Mouse (Mus musculus) spleen, postnatal 36 days (tissue): ENCODE results near the gene Hist1h3f.
"Not testable (repeated sequence)": the region's sequence is repeated elsewhere in the genome, so short reads cannot be mapped to it uniquely, and the experiment has no call there.

ENCODE experiments used
- DNase-seq, 2 experiments: peaks; one replicate each; pipeline ENCODE4 v3.0.0; 2022; ENCODE audit warnings: low spot score in 2 of 2, mixed read lengths in 1 of 2

The Hist1h3f gene

GRCm38 (mm10) chr13:23562699-23563462, 19.0 kb downstream of the Hist1h3f start:
- peak; percentile 27 to 54 for DNase-seq

GRCm38 (mm10) chr13:23564482-23564881, 20.6 kb downstream of the Hist1h3f start:
- DNase-seq, result no peak

DNA sequence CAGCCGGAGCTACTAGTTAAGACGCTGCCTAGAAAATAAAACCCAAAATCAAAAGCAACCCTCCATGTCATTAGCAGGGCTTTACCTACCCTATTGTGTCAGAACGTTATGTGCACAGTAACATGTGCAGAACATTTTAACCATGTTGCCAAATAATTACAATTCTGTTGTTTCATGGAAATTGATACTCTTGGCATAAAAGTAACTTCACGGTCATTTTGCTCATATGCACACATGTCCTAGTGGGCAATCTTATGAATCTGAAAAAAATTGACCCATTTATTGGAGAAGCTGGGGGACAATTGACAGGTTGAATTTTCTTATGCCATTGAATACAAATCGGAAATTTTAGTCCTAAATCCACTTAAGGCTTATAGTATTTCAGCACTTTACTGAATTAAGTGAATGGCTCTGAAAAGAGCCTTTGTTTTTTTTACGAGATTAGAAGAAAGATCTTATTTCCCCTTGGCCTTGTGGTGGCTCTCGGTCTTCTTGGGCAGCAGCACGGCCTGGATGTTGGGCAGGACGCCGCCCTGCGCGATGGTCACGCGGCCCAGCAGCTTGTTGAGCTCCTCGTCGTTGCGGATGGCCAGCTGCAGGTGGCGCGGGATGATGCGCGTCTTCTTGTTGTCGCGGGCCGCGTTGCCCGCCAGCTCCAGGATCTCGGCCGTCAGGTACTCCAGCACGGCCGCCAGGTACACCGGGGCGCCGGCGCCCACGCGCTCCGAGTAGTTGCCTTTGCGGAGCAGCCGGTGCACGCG, 26.6 kb downstream of the Hist1h3f start:
- not testable (repeated sequence) for DNase-seq

DNA sequence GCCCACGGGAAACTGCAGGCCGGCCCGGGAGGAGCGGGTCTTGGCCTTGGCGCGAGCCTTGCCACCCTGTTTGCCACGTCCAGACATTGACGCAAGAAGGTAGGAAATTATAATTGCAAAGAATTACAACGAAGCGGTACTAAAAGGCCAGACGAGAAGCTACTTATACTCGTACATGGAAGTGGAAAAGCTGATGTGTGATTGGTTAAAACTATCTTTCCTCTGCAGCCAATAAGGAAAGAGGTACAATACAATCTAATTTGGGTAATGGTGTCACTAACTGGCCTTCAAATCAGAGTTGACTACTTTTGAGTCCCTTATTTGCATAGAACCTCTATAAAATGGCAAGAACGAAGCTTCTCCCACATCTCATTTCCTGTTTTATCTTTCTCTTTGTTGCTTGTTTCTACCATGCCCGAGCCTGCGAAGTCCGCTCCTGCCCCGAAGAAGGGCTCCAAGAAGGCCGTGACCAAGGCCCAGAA, 27.2 kb downstream of the Hist1h3f start, which contains the start of the genes Hist1h2ae and Hist1h2bg:
Gene Hist1h2ae (minus strand): TSS at position 199 of the 482 bp plus-strand sequence.
Gene Hist1h2bg (plus strand): TSS at position 375 of the 482 bp plus-strand sequence.
- peak; percentile 80 to 88 for DNase-seq

DNA sequence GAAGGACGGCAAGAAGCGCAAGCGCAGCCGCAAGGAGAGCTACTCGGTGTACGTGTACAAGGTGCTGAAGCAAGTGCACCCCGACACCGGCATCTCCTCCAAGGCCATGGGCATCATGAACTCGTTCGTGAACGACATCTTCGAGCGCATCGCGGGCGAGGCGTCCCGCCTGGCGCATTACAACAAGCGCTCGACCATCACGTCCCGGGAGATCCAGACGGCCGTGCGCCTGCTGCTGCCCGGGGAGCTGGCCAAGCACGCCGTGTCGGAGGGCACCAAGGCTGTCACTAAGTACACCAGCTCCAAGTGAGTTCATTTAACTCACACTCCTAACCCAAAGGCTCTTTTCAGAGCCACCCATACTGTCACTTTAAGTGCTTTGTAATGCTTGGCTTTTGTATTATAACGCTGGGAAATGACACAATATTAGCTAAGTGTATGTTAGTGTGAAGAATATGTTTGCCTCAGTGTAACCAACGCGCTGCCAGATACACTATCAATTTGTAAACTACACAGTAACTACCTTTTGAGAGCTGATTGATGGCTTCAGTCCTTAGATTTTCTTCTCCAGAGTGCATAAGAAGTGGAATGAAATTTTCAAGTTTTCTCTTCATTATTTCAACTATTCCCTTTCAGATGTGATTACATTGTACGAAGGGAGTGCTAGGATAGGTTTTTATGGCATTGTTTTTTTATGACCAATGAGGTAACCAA, 27.8 kb downstream of the Hist1h3f start:
- DNase-seq, result not testable (repeated sequence)

DNA sequence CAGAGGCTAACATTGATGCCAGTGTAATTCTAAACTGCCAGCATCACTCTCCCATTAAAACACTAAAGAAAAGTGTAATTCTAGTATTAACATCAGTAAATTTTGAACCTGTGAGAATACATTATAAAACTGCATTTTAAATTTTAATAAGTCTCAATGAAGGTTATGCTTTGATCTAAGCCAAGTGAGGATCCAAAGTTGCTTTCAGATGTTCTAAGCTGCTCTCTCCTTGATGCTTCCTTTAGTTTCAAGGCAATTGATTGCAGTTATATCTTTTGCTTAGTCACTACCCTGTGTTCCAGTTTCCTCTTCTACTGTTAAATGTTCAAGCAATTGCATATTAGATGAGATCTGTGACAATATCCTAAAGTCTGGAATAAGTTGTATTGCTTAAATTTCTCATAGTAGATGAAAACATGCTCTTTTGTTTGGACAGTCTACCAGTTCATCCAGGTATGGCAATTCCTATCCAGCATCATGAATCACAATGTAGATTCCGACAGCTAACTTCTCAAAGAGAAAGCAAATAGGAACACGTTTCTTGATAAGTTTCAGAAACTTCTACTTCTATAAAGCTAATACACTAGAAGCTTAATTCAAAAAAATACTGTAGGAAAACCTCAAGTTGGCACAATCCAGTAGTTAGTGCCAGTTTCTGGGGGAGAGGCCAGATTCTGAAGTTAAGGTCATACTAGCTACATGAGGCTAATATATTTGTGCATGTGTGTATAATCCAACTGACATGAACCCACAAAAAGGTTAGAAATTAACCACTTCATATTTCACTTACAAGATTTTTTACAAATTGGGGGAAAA, 28.6 kb downstream of the Hist1h3f start:
- no peak for DNase-seq

DNA sequence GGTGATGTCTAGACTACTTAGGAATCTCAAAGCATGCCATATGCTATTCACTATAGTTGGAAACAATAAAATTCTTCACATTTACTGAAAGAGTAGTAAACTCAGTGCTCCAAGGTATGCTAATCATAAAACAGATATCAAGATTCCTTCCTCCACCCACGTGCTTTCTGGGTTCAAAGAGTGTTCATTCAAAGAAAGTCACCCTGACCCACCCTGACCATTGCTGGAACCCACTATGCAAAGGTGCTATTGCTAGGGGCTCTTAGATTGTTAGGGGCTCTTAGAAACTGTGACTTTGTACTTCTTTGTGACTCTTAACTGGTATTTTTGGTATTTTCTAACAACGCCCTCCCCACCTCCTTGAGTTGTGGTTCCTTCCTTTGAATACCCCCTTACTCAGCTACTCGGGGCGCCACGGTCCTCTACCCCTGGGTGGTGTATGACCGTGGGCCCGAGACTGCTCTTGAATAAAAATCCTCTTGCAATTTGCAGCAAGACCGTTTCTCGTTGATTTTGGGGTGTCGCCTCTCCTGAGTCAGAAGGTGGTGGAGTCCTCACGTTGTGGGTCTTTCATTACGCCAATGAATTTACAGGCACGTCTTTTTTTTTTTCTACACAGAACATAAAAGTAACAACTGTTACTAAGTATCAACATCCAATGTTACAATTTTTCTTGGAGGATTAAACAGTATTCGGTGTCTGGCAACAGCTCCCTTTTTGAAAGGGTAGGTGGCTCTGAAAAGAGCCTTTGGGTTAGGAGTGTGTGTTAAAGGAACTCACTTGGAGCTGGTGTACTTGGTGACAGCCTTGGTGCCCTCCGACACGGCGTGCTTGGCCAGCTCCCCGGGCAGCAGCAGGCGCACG, 29.4 kb downstream of the Hist1h3f start:
- not testable (repeated sequence) for DNase-seq

GRCm38 (mm10) chr13:23573898-23574524, 30.2 kb downstream of the Hist1h3f start, which contains the start of the genes Hist1h2bf and Hist1h2ad:
Hist1h2bf (minus strand) TSS chr13:23574196.
Hist1h2ad (plus strand) TSS chr13:23574381.
- DNase-seq, result peak; percentile 94 to 97

DNA sequence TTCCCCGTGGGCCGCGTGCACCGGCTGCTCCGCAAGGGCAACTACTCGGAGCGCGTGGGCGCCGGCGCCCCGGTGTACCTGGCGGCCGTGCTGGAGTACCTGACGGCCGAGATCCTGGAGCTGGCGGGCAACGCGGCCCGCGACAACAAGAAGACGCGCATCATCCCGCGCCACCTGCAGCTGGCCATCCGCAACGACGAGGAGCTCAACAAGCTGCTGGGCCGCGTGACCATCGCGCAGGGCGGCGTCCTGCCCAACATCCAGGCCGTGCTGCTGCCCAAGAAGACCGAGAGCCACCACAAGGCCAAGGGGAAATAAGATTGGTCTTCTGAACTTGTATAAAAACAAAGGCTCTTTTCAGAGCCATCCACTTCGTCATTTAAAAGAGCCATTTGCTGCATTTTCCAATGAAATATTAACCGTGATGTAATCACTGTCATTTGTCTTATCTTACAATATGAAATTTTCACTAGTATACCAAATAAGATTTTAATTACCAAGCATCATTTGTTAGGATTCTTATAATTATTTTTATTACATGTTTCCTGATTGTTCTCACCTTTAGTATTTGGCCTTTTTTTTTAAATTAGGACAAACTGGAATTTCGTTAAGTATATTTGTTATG, 30.8 kb downstream of the Hist1h3f start:
- DNase-seq, result not testable (repeated sequence)

DNA sequence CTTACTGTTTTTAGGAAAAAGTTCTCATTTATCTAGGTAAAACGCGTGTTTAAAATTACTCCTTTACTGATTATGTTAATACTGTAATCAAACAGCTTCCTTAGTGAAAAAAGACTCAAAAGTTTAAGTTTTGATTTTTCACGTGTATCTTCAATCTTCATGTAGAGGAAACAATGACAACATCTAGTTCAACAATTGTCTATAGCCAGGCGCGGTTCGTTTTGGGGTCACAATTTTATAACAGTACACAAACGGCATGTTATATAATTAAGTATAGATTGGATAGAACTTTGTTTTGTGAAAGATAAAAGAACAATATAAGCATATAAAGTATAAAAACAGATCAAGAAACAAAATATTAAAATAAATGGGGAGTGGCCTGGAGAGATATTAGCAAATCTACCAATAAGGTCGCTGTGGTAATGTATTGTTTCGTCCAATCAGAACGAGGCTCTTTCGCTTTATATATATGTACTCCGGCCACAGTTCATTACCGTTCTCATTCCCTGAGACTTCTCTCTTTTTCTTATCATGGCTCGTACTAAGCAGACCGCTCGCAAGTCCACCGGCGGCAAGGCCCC, 31.5 kb downstream of the Hist1h3f start, which contains the start of gene Hist1h3d:
Gene Hist1h3d (plus strand): TSS at position 493 of the 581 bp plus-strand sequence.
- peak; percentile 76 to 87 for DNase-seq

- not testable (repeated sequence) for DNase-seq
Observed at GRCm38 (mm10) chr13:23575864-23576313, 32.0 kb downstream of the Hist1h3f start.

GRCm38 (mm10) chr13:23576351-23576881, 32.6 kb downstream of the Hist1h3f start:
- no peak for DNase-seq

GRCm38 (mm10) chr13:23576906-23577639, 33.2 kb downstream of the Hist1h3f start:
- DNase-seq, result no peak

GRCm38 (mm10) chr13:23577835-23578234, 34.0 kb downstream of the Hist1h3f start:
- DNase-seq, result no peak

GRCm38 (mm10) chr13:23581408-23582218, 37.8 kb downstream of the Hist1h3f start, which contains the start of gene Hist1h4d:
Hist1h4d (plus strand) TSS chr13:23581598.
- peak; percentile 95 to 98 for DNase-seq
